Mouse (Mus musculus) adrenal gland, adult 2 months (tissue): ENCODE data around the gene Lrrc74a. TPM values are rescaled to one million over a fixed set of nuclear protein-coding genes. Genes with fewer than 3 reads are reported as not detected.

ENCODE experiments used
- DNase-seq: peaks from one replicate; pipeline ENCODE4 v3.0.0; 2021
- polyA plus RNA-seq: library from polyadenylated mRNA; depleted of rRNA; stranded (reverse); fragments of >200 nt; gene quantifications from 2 replicates; pipeline ENCODE4 v1.2.3, GENCODE M21; 2012
- total RNA-seq, 2 experiments: library from RNA; stranded (reverse); gene quantifications; 2 replicates each; pipeline ENCODE4 v1.2.3; 2021

Lrrc74a gene
- total and polyA plus RNA-seq, 3 experiments = not detected

GRCm38 (mm10) chr12:86719961-86720639, 14.1 kb upstream of the Lrrc74a start:
- no peak for DNase-seq

- no peak for DNase-seq
Observed at GRCm38 (mm10) chr12:86721453-86721852, 12.7 kb upstream of the Lrrc74a start.

GRCm38 (mm10) chr12:86724300-86724699, 9.9 kb upstream of the Lrrc74a start:
- no peak for DNase-seq

- no peak for DNase-seq
Observed at GRCm38 (mm10) chr12:86725706-86726105, 8.5 kb upstream of the Lrrc74a start.

GRCm38 (mm10) chr12:86726120-86726640, 8.0 kb upstream of the Lrrc74a start, which contains the start of gene Angel1:
Angel1 (minus strand) TSS chr12:86726460.
- DNase-seq = peak; percentile 97

GRCm38 (mm10) chr12:86761036-86761435, 26.9 kb downstream of the Lrrc74a start:
- no peak for DNase-seq

GRCm38 (mm10) chr12:86764060-86764459, 29.9 kb downstream of the Lrrc74a start:
- no peak for DNase-seq

GRCm38 (mm10) chr12:86766467-86766866, 32.3 kb downstream of the Lrrc74a start:
- DNase-seq = no peak

- peak; percentile 38 for DNase-seq
Observed at GRCm38 (mm10) chr12:86767868-86768631, 33.9 kb downstream of the Lrrc74a start.

GRCm38 (mm10) chr12:86768986-86769580, 34.9 kb downstream of the Lrrc74a start:
- peak; percentile 83 for DNase-seq

GRCm38 (mm10) chr12:86769819-86770218, 35.6 kb downstream of the Lrrc74a start:
- DNase-seq = no peak

- DNase-seq = peak; percentile 78
Observed at GRCm38 (mm10) chr12:86770261-86770670, 36.1 kb downstream of the Lrrc74a start.

- DNase-seq = no peak
Observed at GRCm38 (mm10) chr12:86770927-86771326, 36.8 kb downstream of the Lrrc74a start.

GRCm38 (mm10) chr12:86771823-86772427, 37.8 kb downstream of the Lrrc74a start:
- peak; percentile 90 for DNase-seq

GRCm38 (mm10) chr12:86772551-86772950, 38.4 kb downstream of the Lrrc74a start:
- no peak for DNase-seq

GRCm38 (mm10) chr12:86775561-86776280, 41.6 kb downstream of the Lrrc74a start:
- DNase-seq = peak; percentile 48

- peak; percentile 43 for DNase-seq
Observed at GRCm38 (mm10) chr12:86776341-86776860, 42.2 kb downstream of the Lrrc74a start.

- DNase-seq = no peak
Observed at GRCm38 (mm10) chr12:86778531-86778930, 44.4 kb downstream of the Lrrc74a start.

- peak; percentile 27 for DNase-seq
Observed at GRCm38 (mm10) chr12:86779206-86779989, 45.2 kb downstream of the Lrrc74a start.

- no peak for DNase-seq
Observed at GRCm38 (mm10) chr12:86781654-86782202, 47.6 kb downstream of the Lrrc74a start.
